Mouse (Mus musculus) T-cell, adult 66 days (primary cell): ENCODE measurements around the gene Ptprn. TPM values are rescaled to one million over a fixed set of nuclear protein-coding genes. Genes with fewer than 3 reads are reported as not detected.

ENCODE experiments used
- total RNA-seq, 2 experiments: library from RNA; stranded (reverse); gene quantifications; 3 replicates in 1 of 2; 4 replicates in 1 of 2; pipeline ENCODE4 v1.2.4; 2023

The Ptprn gene
- total RNA-seq: under 1 TPM; 0.27 to 0.55 TPM

GRCm38 (mm10) chr1:75264091-75264880 lies at the start of gene Ptprn:
Gene Ptprn, minus strand, starts transcription at chr1:75264502.

GRCm38 (mm10) chr1:75278228-75278627 lies 13.9 kb upstream of the Ptprn start, which contains the start of gene Resp18:
Gene Resp18, minus strand, starts transcription at chr1:75278415.

DNA sequence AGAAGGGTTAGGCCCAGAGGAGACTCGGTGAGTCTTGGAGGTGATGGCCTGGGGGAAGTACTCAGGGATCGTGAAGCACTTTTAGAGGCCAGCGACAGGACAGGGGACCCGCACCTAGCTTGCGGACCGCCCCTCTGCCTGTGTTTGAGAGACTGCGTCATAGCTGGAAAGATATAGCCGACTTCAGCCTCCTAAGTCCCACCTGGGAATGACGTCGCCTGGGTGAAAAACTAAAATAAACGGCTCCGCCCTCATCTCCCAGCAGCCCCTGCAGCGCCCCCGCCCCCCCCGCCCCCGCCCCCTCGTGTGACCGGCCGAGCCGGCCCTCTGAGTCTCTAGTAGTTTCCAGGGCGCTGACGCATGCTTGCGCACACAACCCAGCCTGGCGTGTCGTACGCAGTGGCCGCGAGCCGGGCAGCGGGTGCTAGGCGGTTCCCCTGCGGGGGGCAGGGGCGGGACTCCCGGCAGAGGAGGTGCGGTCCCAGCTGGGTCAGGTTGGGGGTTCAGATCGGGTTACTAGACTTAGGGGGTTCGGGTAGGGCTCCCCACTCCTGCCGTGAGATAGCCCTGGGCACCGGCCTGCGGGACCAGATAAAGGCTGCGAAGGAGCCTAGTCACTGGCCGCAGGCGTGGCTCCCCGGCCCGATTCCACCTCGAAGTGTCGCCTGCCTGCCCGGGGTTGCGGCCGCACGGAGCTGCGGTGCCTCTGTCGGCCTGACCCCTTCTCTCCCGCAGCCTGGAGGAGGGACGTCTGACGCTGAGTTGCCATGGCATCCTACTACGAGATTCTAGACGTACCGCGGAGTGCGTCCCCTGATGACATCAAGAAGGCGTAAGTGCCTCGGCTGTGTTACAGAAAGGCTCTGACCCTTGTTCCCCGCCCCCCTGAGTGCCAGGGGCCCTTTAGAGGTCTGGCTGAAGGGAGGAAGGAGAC lies 27.9 kb downstream of the Ptprn start, which contains the start of gene Dnajb2:
Dnajb2 (plus strand) TSS at position 290 of the 934 bp plus-strand sequence.

DNA sequence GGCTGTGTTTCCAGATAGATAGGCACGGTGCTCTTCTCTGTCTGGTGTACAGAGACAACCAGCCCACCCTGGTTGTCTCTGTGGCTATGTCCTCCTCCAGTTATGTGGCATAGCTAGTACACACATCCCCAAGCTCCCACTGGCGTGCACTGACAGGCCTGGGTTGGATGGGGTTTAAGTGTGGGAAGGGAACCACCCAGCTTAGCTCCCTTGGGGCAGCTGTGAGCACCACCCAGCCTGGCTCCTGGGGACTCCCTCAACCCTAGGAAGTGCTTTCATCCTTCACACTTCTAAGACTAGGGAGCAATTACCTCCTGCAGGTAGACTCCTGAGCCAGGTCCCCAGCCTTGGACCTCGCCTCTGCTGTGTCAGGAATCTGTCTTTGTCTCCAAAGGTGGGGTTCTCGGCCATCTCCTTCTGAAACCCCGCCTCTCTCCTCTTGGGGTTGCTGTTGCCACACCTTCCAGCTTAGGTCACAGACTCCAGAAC lies 32.6 kb downstream of the Ptprn start, which contains the start of gene A630095N17Rik:
A630095N17Rik (minus strand) TSS at position 439 of the 489 bp plus-strand sequence.

GRCm38 (mm10) chr1:75219531-75219930 lies 44.8 kb downstream of the Ptprn start, which contains the start of gene Tuba4a:
Gene Tuba4a, minus strand, starts transcription at chr1:75219865.

GRCm38 (mm10) chr1:75210136-75211087 lies 53.9 kb downstream of the Ptprn start, which contains the start of the genes Glb1l and Stk16:
Gene Glb1l, minus strand, starts transcription at chr1:75210813.
Gene Stk16, plus strand, starts transcription at chr1:75210838.

Other genes starting within 250 kb of the Ptprn start
- gene Nhej1, start 139.3 kb downstream of the Ptprn start, total RNA-seq: 1 to 10 TPM; 3.6 to 4.3 TPM
- 1 to 10 TPM; 3.7 to 6.2 TPM for gene Slc23a3, start 130.6 kb downstream of the Ptprn start, total RNA-seq
- 100 to 1,000 TPM; 118 to 134 TPM for gene Cnppd1, start 121.8 kb downstream of the Ptprn start, total RNA-seq
- 10 to 100 TPM; 85.6 to 90.8 TPM for gene Retreg2, start 121.7 kb downstream of the Ptprn start, total RNA-seq
- gene Zfand2b, start 95.9 kb downstream of the Ptprn start, total RNA-seq: 10 to 100 TPM; 43.9 to 45.9 TPM
- gene Abcb6, start 84.1 kb downstream of the Ptprn start, total RNA-seq: 1 to 10 TPM; 3.3 to 4.0 TPM
- 10 to 100 TPM; 27.4 to 33.6 TPM for gene Ankzf1, start 72.4 kb downstream of the Ptprn start, total RNA-seq
- gene Atg9a, start 72.3 kb downstream of the Ptprn start, total RNA-seq: 10 to 100 TPM; 36.3 to 39.0 TPM
- 10 to 100 TPM in 1 of 2 experiments, 1 to 10 TPM in 1; 5.7 to 10.9 TPM for gene Glb1l, start 53.7 kb downstream of the Ptprn start, total RNA-seq
- 10 to 100 TPM; 83.1 to 89.6 TPM for gene Stk16, start 53.7 kb downstream of the Ptprn start, total RNA-seq
- 100 to 1,000 TPM; 198 to 206 TPM for gene Tuba4a, start 44.6 kb downstream of the Ptprn start, total RNA-seq
- gene A630095N17Rik, start 32.4 kb downstream of the Ptprn start, total RNA-seq: not detected
- 10 to 100 TPM; 39.4 to 43.1 TPM for gene Dnajb2, start 28.1 kb downstream of the Ptprn start, total RNA-seq
- not detected for gene Resp18, start 13.9 kb upstream of the Ptprn start, total RNA-seq
- 10 to 100 TPM; 47.0 to 47.1 TPM for gene Dnpep, start 53.5 kb upstream of the Ptprn start, total RNA-seq
- gene Des, start 95.8 kb upstream of the Ptprn start, total RNA-seq: not detected
- gene Speg, start 110.8 kb upstream of the Ptprn start, total RNA-seq: 1 to 10 TPM in 1 of 2 experiments, under 1 TPM in 1; 0.56 to 2.0 TPM
- gene Gmppa, start 171.4 kb upstream of the Ptprn start, total RNA-seq: 10 to 100 TPM; 62.9 to 66.8 TPM
- gene Asic4, start 185.9 kb upstream of the Ptprn start, total RNA-seq: not detected
- gene Chpf, start 214.8 kb upstream of the Ptprn start, total RNA-seq: 10 to 100 TPM; 25.7 to 29.2 TPM
- 1 to 10 TPM; 3.6 to 3.7 TPM for gene Tmem198, start 215.0 kb upstream of the Ptprn start, total RNA-seq
- 1 to 10 TPM; 2.2 to 2.9 TPM for gene Obsl1, start 241.9 kb upstream of the Ptprn start, total RNA-seq
- gene Inha, start 242.6 kb upstream of the Ptprn start, total RNA-seq: under 1 TPM; 0.92 to 0.99 TPM